Mouse (Mus musculus) bone marrow macrophage, adult 2 months (primary cell): ENCODE results near the gene Eipr1.

ENCODE experiments used
- CTCF ChIP-seq: IDR thresholded peaks from 2 replicates; pipeline ENCODE4 v1.5.1; 2012; ENCODE audit warnings: low read depth, mild to moderate bottlenecking, low read length, moderate library complexity
- POLR2A ChIP-seq: IDR thresholded peaks from 2 replicates; pipeline ENCODE4 v1.6.1; 2012; ENCODE audit warnings: mild to moderate bottlenecking, low read depth, low read length, borderline replicate concordance

- TF ChIP-seq POLR2A, result no peak
- no peak for TF ChIP-seq CTCF
Observed at GRCm38 (mm10) chr12:28907814-28908213, 156.2 kb downstream of the Eipr1 start.
